In genomic region chr6:145237148-145237547, GRCm38 (mm10) we compare ENCODE assay signal across 16 mouse cellular contexts.
"Had no signal": no experiment of that assay in that cellular context is flagged by ENCODE, and none has a peak within 500 bp of the region (broad histone marks: within the 10 kb centered on the region; RNA-seq: fewer than 3 reads in every experiment).

No protein-coding gene starts in this region.

- H3K4me1 ChIP-seq: neural tube, embryonic 13.5 days; neural tube, embryonic 15.5 days; stomach, embryonic 15.5 days had no signal

- H3K4me3 ChIP-seq: neural tube, embryonic 13.5 days; neural tube, embryonic 15.5 days; stomach, embryonic 15.5 days had no signal

- H3K27ac ChIP-seq: neural tube, embryonic 13.5 days; neural tube, embryonic 15.5 days; stomach, embryonic 15.5 days; stomach, postnatal 0 days had no signal

- H3K36me3 ChIP-seq: stomach, embryonic 15.5 days had no signal

- DNase-seq: retina, postnatal 1 day; right cerebral cortex, adult 18-20 months; right cerebral cortex, postnatal 14 days; right cerebral cortex, postnatal 25 days; right cerebral cortex, postnatal 4 days; spleen, adult 18-20 months; thymus, adult 18-20 months; thymus, adult 2 months; thymus, postnatal 14 days; thymus, postnatal 25 days; thymus, postnatal 36 days; thymus, postnatal 4 days had no signal

- H3K27me3 ChIP-seq: neural tube, embryonic 13.5 days; neural tube, embryonic 15.5 days; stomach, embryonic 15.5 days had no signal
